Mouse (Mus musculus) neutrophil, adult 5-6 weeks (primary cell): ENCODE results near the gene Rnf11. TPM values are rescaled to one million over a fixed set of nuclear protein-coding genes. Genes with fewer than 3 reads are reported as not detected.

Source experiments
- total RNA-seq: library from RNA; stranded (forward); fragments of 200-1000 nt; gene quantifications from 2 replicates; pipeline ENCODE4 v1.2.3, GENCODE M21; 2017

Rnf11 gene
- total RNA-seq, 1 experiment from 2014 or later: 125 TPM

Other genes with a start within 250 kb of the Rnf11 start
- 75.4 and 96.3 TPM in 2 replicates for gene Eps15, start 204.5 kb downstream of the Rnf11 start, total RNA-seq
- 0.23 TPM in 1 of 2 replicates, not detected in the other for gene Ttc39a, start 78.1 kb downstream of the Rnf11 start, total RNA-seq
- not detected in 2 replicates for gene 4930522H14Rik, start 46.6 kb upstream of the Rnf11 start, total RNA-seq
- 7.0 TPM in 2 replicates for gene Cdkn2c, start 182.5 kb upstream of the Rnf11 start, total RNA-seq
- 32.5 and 42.1 TPM in 2 replicates for gene Faf1, start 191.9 kb upstream of the Rnf11 start, total RNA-seq